Mouse (Mus musculus) C2C12 (cell line): ENCODE data around the gene Mboat2.

ENCODE experiments used
- CEBPB ChIP-seq: IDR thresholded peaks from one replicate; pipeline ENCODE4 v1.6.1; 2011; ENCODE audit warnings: low read depth, mild to moderate bottlenecking, control low read depth, moderate library complexity
- CTCF ChIP-seq: IDR thresholded peaks from one replicate; pipeline ENCODE4 v1.5.1; 2011; ENCODE audit not compliant: control insufficient read depth, insufficient read depth, insufficient read length
- FOSL1 ChIP-seq: IDR thresholded peaks from one replicate; pipeline ENCODE4 v1.8.0; 2011; ENCODE audit warnings: mild to moderate bottlenecking, low read length; ENCODE audit not compliant: poor library complexity, insufficient read depth, severe bottlenecking
- MAX ChIP-seq: IDR thresholded peaks from one replicate; pipeline ENCODE4 v1.6.1; 2011; ENCODE audit warnings: mild to moderate bottlenecking, control low read depth
- MYOD1 ChIP-seq: IDR thresholded peaks from one replicate; pipeline ENCODE4 v1.6.1; 2011; ENCODE audit warnings: low read depth; ENCODE audit not compliant: control insufficient read depth, insufficient read length
- MYOG ChIP-seq: IDR thresholded peaks from one replicate; pipeline ENCODE4 v1.6.1; 2011; ENCODE audit not compliant: control insufficient read depth, insufficient read length; ENCODE audit errors: extremely low read depth
- USF1 ChIP-seq: IDR thresholded peaks from one replicate; pipeline ENCODE4 v1.6.1; 2011; ENCODE audit warnings: low read depth, mild to moderate bottlenecking, control low read depth, moderate library complexity

- no peak for TF ChIP-seq CTCF
- TF ChIP-seq MAX: no peak
- no peak for TF ChIP-seq MYOG
- TF ChIP-seq MYOD1: no peak
- TF ChIP-seq CEBPB: no peak
- TF ChIP-seq USF1: no peak
- no peak for TF ChIP-seq FOSL1
Observed at GRCm38 (mm10) chr12:24860436-24860835, 29.8 kb downstream of the Mboat2 start.
